Mouse (Mus musculus) B cell, adult 62 days (primary cell): Measurements from ENCODE around the gene Tbp. TPM values are rescaled to one million over a fixed set of nuclear protein-coding genes. Genes with fewer than 3 reads are reported as not detected.

Experiments used
- total RNA-seq: library from RNA; stranded (reverse); gene quantifications from 4 replicates; pipeline ENCODE4 v1.2.4, GENCODE M21; 2023

Tbp gene
- 55.0 to 61.2 TPM (median 57.6 TPM) in 4 replicates for total RNA-seq

GRCm38 (mm10) chr17:15499656-15500394 is at the start of gene Tbp, which contains the start of gene Psmb1:
Gene Tbp, plus strand, starts transcription at chr17:15499888.
Gene Psmb1, minus strand, starts transcription at chr17:15499751.

GRCm38 (mm10) chr17:15526986-15527810 is 27.5 kb downstream of the Tbp start, which contains the start of gene Pdcd2:
Gene Pdcd2, minus strand, starts transcription at chr17:15527301.

GRCm38 (mm10) chr17:15564014-15564927 is 64.6 kb downstream of the Tbp start, which contains the start of gene Prdm9:
Gene Prdm9, minus strand, starts transcription at chr17:15564354.

Other genes starting within 250 kb of the Tbp start
- 3.1 to 9.3 TPM (median 5.5 TPM) in 4 replicates for gene Dll1, start 123.0 kb upstream of the Tbp start, total RNA-seq
- 28.7 to 33.2 TPM (median 30.6 TPM) in 4 replicates for gene Fam120b, start 103.7 kb upstream of the Tbp start, total RNA-seq
- gene Psmb1, start 137 bp upstream of the Tbp start, total RNA-seq: 101 to 111 TPM (median 104 TPM) in 4 replicates
- gene Pdcd2, start 27.4 kb downstream of the Tbp start, total RNA-seq: 30.4 to 36.6 TPM (median 34.3 TPM) in 4 replicates
- gene Prdm9, start 64.5 kb downstream of the Tbp start, total RNA-seq: 29.8 to 39.1 TPM (median 31.6 TPM) in 4 replicates
- gene Chd1, start 205.1 kb downstream of the Tbp start, total RNA-seq: 116 to 128 TPM (median 122 TPM) in 4 replicates